Mouse (Mus musculus) hematopoietic stem cell, adult 5-6 weeks (primary cell): ENCODE measurements around the gene Tsks. TPM values are rescaled to one million over a fixed set of nuclear protein-coding genes. Genes with fewer than 3 reads are reported as not detected.

Source experiments
- ATAC-seq, 2 experiments: fragments of 125-278 bp in 1 of 2; replicated peaks in 1 of 2; 2 replicates each; pipeline ENCODE4 v1.8.0; 2016 to 2017; ENCODE audit warnings: inconsistent platforms in 2 of 2, mild to moderate bottlenecking in 2 of 2, moderate number of reproducible peaks in 2 of 2, low read depth in 1 of 2, moderate TSS enrichment in 1 of 2; ENCODE audit not compliant: low FRiP score in 2 of 2, poor library complexity in 2 of 2, severe bottlenecking in 2 of 2, insufficient read depth in 1 of 2, low TSS enrichment in 1 of 2
- total RNA-seq: library from RNA; stranded (forward); fragments of 172-1452, 232-1000 nt; gene quantifications from 2 replicates; pipeline ENCODE4 v1.2.3, GENCODE M21; 2017

The Tsks gene
- total RNA-seq, 1 experiment from 2014 or later, result not detected

GRCm38 (mm10) chr7:44964990-44965389 is 22.0 kb downstream of the Tsks start:
- ATAC-seq, result no peak

GRCm38 (mm10) chr7:44965975-44966374 is 23.0 kb downstream of the Tsks start:
- ATAC-seq, result no peak

- no peak for ATAC-seq
These were observed 23.6 kb downstream of the Tsks start for GRCm38 (mm10) chr7:44966638-44967037.

- peak; percentile 84 to 86 for ATAC-seq
These were observed 27.3 kb downstream of the Tsks start for GRCm38 (mm10) chr7:44970231-44970691.

GRCm38 (mm10) chr7:44971142-44971541 is 28.1 kb downstream of the Tsks start:
- ATAC-seq, result no peak

GRCm38 (mm10) chr7:44973415-44974130 is 30.6 kb downstream of the Tsks start:
- ATAC-seq, result no peak

DNA sequence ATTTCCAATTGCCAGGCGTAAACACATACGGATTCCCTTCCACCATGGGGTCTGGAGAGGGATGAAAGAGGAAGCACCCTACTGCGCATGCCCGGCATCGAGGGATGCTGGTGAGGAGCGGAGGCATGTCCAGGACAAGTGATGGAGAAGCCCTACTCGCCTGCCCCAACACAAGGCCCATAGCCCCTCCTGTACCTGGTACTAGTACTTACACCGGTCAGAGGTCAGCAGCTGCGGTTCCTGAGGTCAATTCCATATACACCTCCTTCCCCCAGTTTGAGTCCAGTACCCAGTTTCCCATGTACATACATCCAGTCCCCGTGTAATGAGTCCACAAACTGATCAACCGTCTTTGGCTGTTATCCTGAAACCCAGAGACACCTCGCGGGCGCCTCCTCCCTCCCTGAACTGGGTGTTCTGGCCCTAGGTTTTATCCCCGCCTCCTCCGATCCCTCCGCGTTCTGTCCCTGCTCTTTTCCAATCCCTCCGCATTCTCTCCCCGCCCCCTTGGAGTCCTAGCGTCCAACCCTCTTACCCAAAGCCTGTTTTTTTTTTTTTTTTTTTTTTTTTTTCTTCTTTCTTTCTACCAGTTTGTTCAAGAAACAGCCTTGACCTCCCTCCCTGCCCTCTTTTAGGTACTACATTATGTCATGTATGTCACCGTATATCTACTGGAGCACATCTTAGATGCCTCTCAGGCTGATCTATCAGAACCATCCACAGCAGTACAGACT is 31.5 kb downstream of the Tsks start, which contains the start of gene Cpt1c:
TSS of gene Cpt1c (minus strand) at position 469 of the 734 bp plus-strand sequence.
- ATAC-seq, result 0 out of 4 replicates have a peak, but pooled peaks of 1 of the 2 experiments have one; percentile 24

DNA sequence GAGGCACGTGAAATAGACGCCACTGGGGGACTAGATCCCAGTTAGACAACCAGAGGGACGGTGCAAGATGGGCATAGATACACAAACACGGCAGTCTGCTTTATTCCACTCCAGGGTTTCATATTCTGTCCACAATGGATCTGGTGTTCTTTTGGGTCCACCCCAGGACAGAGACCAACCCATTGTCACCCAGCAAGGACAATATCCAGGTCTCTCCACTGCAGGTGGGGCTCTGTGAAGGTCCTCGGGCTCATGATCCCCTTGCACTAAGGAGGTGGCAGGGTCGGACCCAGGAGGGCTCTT is 32.1 kb downstream of the Tsks start:
- no peak for ATAC-seq

GRCm38 (mm10) chr7:44978300-44978699 is 35.3 kb downstream of the Tsks start:
- no peak for ATAC-seq

GRCm38 (mm10) chr7:44981539-44981938 is 38.5 kb downstream of the Tsks start:
- ATAC-seq, result no peak

GRCm38 (mm10) chr7:44983085-44983484 is 40.1 kb downstream of the Tsks start:
- ATAC-seq, result peak; percentile 30 to 36; a peak in 2 of 4 replicates

DNA sequence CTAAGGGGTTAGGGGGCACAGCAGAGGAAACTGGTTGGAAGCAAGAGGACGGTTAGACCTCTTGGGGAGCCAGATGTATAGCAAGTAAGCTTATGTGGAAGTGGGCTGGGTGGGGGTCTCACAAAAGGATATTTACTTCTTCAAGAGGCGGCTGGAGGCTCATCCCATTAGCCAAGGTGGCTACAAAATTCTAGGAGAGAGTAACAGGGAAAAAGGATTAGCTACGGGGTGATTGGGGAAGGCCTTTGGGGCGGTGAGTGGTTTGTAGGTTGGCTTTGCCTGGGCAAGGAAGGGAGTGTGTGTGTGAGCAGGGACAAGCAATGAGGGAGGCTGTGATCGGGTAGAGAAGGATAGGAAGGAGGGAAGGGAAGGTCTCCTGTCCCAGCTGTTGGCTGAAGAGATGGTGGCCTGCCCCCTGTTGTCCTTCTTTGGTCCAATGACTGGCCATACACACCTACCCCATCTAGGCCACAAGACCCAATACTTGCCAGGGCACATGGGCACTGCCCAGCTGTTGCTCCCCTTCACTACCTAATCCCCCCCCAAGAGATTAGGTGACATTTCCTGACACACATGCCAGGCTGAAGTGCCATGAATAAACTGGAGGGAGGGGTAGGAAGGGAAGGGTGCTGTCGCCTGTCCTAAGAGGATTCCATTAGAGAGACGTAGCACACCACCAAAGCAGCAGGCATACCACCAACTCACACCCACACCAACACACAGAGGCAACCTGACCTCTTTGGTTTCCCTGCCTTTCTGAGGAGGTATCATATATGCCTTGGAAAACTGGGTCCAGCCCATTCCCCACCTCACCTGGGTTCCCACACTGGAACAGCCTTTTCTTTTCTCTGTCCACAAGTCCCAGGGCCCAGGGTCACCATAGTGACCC is 41.2 kb downstream of the Tsks start:
- ATAC-seq, result no peak

- ATAC-seq, result no peak
These were observed 41.8 kb downstream of the Tsks start for GRCm38 (mm10) chr7:44984833-44985164.

DNA sequence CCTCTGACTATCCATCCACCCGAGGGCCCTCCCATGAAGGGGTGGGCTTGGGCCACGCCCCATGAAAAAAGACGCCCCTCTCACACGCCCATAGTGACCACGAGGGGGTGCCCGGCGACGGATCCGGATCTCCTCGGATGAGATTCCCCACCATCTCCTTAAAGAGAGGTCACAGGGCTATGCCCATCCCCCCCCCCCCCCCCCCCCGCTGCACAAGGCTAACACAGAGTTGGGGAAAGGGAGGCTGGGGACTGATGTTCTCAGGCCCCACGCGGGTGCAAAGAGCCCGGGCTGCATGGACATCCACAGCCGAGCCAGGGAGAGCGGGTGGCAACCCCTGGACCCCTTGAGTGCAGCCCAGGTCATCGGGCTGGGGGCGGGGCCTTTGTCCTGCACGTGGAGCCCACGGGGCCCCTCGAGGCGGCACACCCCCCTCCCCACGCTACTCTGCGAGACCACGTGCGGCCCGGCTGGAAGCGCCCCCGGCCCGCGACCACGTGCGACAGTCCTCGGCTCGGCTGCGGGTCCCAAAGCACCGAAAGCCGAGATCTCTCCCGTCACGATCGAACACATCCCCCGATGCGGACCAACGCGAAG is 42.7 kb downstream of the Tsks start:
- ATAC-seq, result no peak; a peak in 1 of 4 replicates

DNA sequence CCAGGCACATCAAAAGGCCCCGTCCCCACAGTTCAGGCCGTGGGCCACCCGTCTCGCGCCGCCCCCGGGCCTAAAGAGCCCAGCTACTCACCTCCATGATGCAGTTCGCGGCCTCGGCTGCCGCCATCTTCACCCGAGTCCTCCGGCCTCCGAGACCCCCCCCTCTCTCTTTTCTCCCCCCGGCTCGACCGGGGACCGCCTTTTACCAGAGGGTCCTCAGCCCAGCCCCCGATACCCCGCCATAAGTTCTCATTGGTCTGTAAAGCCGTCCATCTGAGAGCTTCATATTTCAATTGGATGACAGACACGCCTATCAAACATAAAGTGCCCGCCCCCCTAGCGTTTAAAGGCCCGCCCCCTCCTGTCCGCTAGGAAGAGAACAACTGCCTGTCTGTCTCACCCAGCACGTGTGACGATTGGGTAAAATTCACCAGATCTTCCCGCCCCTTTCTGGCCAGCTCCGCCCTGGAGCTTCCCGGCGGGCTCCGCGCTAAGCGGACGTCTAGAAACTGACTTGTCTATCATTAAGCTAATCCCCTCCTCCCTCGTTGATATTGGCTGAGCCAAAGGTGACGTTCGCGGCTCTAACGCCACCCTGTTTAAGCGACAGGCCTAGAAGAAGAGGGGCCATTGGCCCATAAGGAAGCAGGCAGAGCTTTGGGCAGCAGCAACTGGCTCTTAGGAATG is 43.3 kb downstream of the Tsks start, which contains the start of gene Prmt1:
TSS of gene Prmt1 (minus strand) at position 377 of the 687 bp plus-strand sequence.
- ATAC-seq, result peak; percentile 89 to 90

DNA sequence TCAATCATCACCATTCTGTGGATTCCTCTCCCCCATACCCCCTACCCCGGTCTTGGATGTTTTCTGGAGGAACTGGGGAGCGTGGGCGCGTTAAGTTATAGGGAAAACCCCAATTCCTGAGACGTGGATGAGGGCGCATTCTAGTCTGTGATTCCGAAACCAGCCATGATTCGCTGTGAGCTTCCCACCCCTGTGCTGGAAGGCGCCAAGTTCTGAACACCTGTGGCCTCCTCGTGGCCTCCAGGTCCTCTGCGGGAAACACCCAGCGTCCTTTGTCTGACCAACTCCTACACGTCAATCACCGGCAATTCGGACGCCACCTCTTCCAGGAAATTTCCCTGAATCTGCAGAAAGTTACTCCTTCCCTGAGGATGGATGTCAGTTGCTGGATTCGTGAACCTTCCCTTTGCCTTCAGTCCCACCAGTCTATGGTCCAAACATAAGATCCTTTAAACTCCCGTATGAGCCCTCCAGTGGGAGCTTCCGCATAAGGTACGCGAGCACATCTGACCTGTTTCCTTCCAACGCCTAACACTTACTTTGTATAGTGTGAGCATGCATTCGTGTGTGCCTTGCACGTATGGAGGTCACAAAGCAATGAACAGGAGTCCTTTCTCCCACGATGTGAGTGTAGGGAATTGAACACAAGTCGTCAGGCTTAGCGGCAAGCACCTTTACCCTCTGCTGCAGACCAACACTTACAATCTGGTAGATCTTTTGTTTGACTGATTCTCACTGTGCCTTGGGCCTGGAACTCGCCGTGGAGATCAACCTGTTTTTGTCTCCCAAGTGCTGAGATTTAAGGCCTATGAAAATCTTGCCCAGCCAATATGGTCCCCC is 44.1 kb downstream of the Tsks start:
- ATAC-seq, result peak; percentile 4 to 10; a peak in 1 of 4 replicates
